Mouse (Mus musculus) testis, adult 2 months (tissue): ENCODE measurements around the gene Pym1.

Source experiments
- CTCF ChIP-seq: fragments of 200-500 bp; IDR thresholded peaks from 2 replicates; pipeline ENCODE4 v1.5.1; 2012; ENCODE audit warnings: low read depth, mild to moderate bottlenecking, inconsistent platforms, low read length, moderate library complexity; ENCODE audit not compliant: control insufficient read depth, insufficient read depth, insufficient replicate concordance
- POLR2A ChIP-seq: fragments of 200-500 bp; IDR thresholded peaks from 2 replicates; pipeline ENCODE4 v1.6.1; 2012; ENCODE audit warnings: low read depth, mild to moderate bottlenecking, inconsistent platforms, low read length, moderate library complexity; ENCODE audit not compliant: control insufficient read depth

GRCm38 (mm10) chr10:128702328-128703007, 45.2 kb upstream of the Pym1 start:
- no peak for TF ChIP-seq CTCF
- no peak for TF ChIP-seq POLR2A
